Comparison of ENCODE assay signal across 9 mouse cellular contexts in genomic region chr15:60693751-60694500, GRCm38 (mm10).
A peak's percentile ranks its signal among the peaks of the same experiment; 100 is the strongest.
DNase-seq lines count a peak whose midpoint lies in the region; ATAC-seq and TF ChIP-seq lines count a peak whose summit lies in the region.
"Had no signal": no experiment of that assay in that cellular context is flagged by ENCODE, and none has a peak within 500 bp of the region (broad histone marks: within the 10 kb centered on the region; RNA-seq: fewer than 3 reads in every experiment).

No protein-coding gene starts in this region.

- peak; percentile 8 for TF ChIP-seq CTCF in ES-Bruce4 (IDR thresholded peaks at IDR 0.05; ENCODE audit: low read depth, low read length)
- no peak for TF ChIP-seq CTCF in lung, adult 2 months (IDR thresholded peaks at IDR 0.05; ENCODE audit: insufficient read depth, low read length)

- 58% methylated on average over 7 of the region's 7 CpGs for WGBS in intestine, embryonic 14.5 days
- WGBS in intestine, embryonic 16.5 days = 60% methylated on average over 7 of the region's 7 CpGs
- WGBS in lung, adult 2 months = 69% methylated on average over 7 of the region's 7 CpGs

- TF ChIP-seq EP300 in ES-Bruce4 (IDR thresholded peaks at IDR 0.05; ENCODE audit: insufficient read depth, low read depth, low read length) = no peak

- no peak overlapping the region for H3K27ac ChIP-seq in intestine, embryonic 14.5 days (ENCODE audit: low read depth)
- H3K27ac ChIP-seq in intestine, embryonic 16.5 days (ENCODE audit: low read length) = no peak overlapping the region
- H3K27ac ChIP-seq in ES-Bruce4 (ENCODE audit: insufficient read depth, low read length) = no peak overlapping the region
- H3K27ac ChIP-seq: embryonic facial prominence, embryonic 15.5 days; limb, embryonic 12.5 days had no signal

- no peak for ATAC-seq in intestine, embryonic 14.5 days (replicated peaks; ENCODE audit: low FRiP score, low TSS enrichment, low read depth)
- ATAC-seq in intestine, embryonic 16.5 days = no peak

- no peaks in the 10 kb centered on the region for H3K27me3 ChIP-seq in intestine, embryonic 14.5 days (replicated peaks; ENCODE audit: control insufficient read depth, insufficient read depth, low read length)
- H3K27me3 ChIP-seq in intestine, embryonic 16.5 days (replicated peaks; ENCODE audit: control insufficient read depth, insufficient read depth, low read length) = no peaks in the 10 kb centered on the region
- H3K27me3 ChIP-seq in ES-Bruce4 (ENCODE audit: control insufficient read depth, insufficient read depth, low read length, poor library complexity, severe bottlenecking) = no peaks in the 10 kb centered on the region; the same call in 1 of the 2 replicates
- H3K27me3 ChIP-seq: embryonic facial prominence, embryonic 15.5 days; limb, embryonic 12.5 days had no signal

- no peak for TF ChIP-seq POLR2A in ES-Bruce4 (IDR thresholded peaks at IDR 0.05; ENCODE audit: insufficient read depth, low read length)
- TF ChIP-seq POLR2A in lung, adult 2 months (IDR thresholded peaks at IDR 0.05; ENCODE audit: borderline replicate concordance, extremely low read depth, low read depth, low read length) = no peak

- H3K4me3 ChIP-seq in intestine, embryonic 14.5 days (ENCODE audit: low read depth, low read length) = no peak overlapping the region
- H3K4me3 ChIP-seq in intestine, embryonic 16.5 days (ENCODE audit: low read length) = no peak overlapping the region
- H3K4me3 ChIP-seq in ES-Bruce4 (ENCODE audit: low read depth, low read length) = no peak overlapping the region
- H3K4me3 ChIP-seq in lung, adult 2 months (replicated peaks; ENCODE audit: extremely low read depth, low read depth, low read length) = no peak overlapping the region
- H3K4me3 ChIP-seq: embryonic facial prominence, embryonic 15.5 days; limb, embryonic 12.5 days had no signal

- no peaks in the 10 kb centered on the region for H3K9me3 ChIP-seq in intestine, embryonic 14.5 days (ENCODE audit: control insufficient read depth, low read length)
- H3K9me3 ChIP-seq in intestine, embryonic 16.5 days (ENCODE audit: control insufficient read depth, low read length) = no peaks in the 10 kb centered on the region
- no peaks in the 10 kb centered on the region for H3K9me3 ChIP-seq in ES-Bruce4 (replicated peaks; ENCODE audit: control insufficient read depth, insufficient read depth, low read length, poor library complexity, severe bottlenecking)
- H3K9me3 ChIP-seq: embryonic facial prominence, embryonic 15.5 days; limb, embryonic 12.5 days had no signal

- H3K36me3 ChIP-seq in intestine, embryonic 14.5 days (ENCODE audit: control insufficient read depth, insufficient read depth, low read length) = no peaks in the 10 kb centered on the region
- H3K36me3 ChIP-seq in intestine, embryonic 16.5 days (ENCODE audit: control insufficient read depth, insufficient read depth, low read length) = no peaks in the 10 kb centered on the region
- H3K36me3 ChIP-seq in ES-Bruce4 (ENCODE audit: control insufficient read depth, insufficient read depth, low read length, poor library complexity, severe bottlenecking) = no peaks in the 10 kb centered on the region
- H3K36me3 ChIP-seq: embryonic facial prominence, embryonic 15.5 days; limb, embryonic 12.5 days had no signal

- H3K4me2 ChIP-seq in intestine, embryonic 14.5 days (ENCODE audit: low read length) = no peak overlapping the region
- no peak overlapping the region for H3K4me2 ChIP-seq in intestine, embryonic 16.5 days (ENCODE audit: low read depth, low read length)
- H3K4me2 ChIP-seq: embryonic facial prominence, embryonic 15.5 days; limb, embryonic 12.5 days had no signal

- peak; percentile 58 for DNase-seq in intestine, embryonic 14.5 days (ENCODE audit: low spot score)
- DNase-seq in adrenal gland, adult (ENCODE audit: inconsistent age in 2 of 2, low spot score in 1 of 2) = peak; percentile 19 to 73
- DNase-seq in kidney, adult 9 months = peak; percentile 58
- peak; percentile 48 for DNase-seq in lung, adult 2 months
- DNase-seq in thymus, postnatal 4 days = peak; percentile 82

- no peak overlapping the region for H3K9ac ChIP-seq in intestine, embryonic 14.5 days (ENCODE audit: low read length)
- no peak overlapping the region for H3K9ac ChIP-seq in intestine, embryonic 16.5 days (ENCODE audit: low read depth, low read length)
- H3K9ac ChIP-seq in ES-Bruce4 (ENCODE audit: low read depth, poor library complexity, severe bottlenecking) = no peak overlapping the region
- H3K9ac ChIP-seq: embryonic facial prominence, embryonic 15.5 days; limb, embryonic 12.5 days had no signal

- H3K4me1 ChIP-seq in intestine, embryonic 14.5 days (replicated peaks; ENCODE audit: control insufficient read depth, insufficient read depth, low read length) = no peaks in the 10 kb centered on the region
- H3K4me1 ChIP-seq in intestine, embryonic 16.5 days (ENCODE audit: control insufficient read depth, insufficient read depth, low read length) = no peaks in the 10 kb centered on the region
- no peaks in the 10 kb centered on the region for H3K4me1 ChIP-seq in ES-Bruce4 (ENCODE audit: control insufficient read depth, insufficient read depth, low read length)
- H3K4me1 ChIP-seq in lung, adult 2 months (ENCODE audit: control insufficient read depth, insufficient read depth, low read length) = no peaks in the 10 kb centered on the region
- H3K4me1 ChIP-seq: embryonic facial prominence, embryonic 15.5 days; limb, embryonic 12.5 days had no signal
